Mouse (Mus musculus) stomach, embryonic 15.5 days (tissue): ENCODE data around the gene Hnrnpu. TPM values are rescaled to one million over a fixed set of nuclear protein-coding genes. Genes with fewer than 3 reads are reported as not detected.
A peak's percentile ranks its signal among the peaks of the same experiment; 100 is the strongest.
"Not testable (repeated sequence)": the region's sequence is repeated elsewhere in the genome, so short reads cannot be mapped to it uniquely, and the experiment has no call there.

Experiments used
- ATAC-seq: fragments of 200-750 bp; cut with Nextera tagmentation; 2 replicates; pipeline ENCODE4 v1.8.0; 2017; ENCODE audit warnings: low read depth, moderate number of reproducible peaks, moderate TSS enrichment; ENCODE audit not compliant: insufficient read depth, low FRiP score
- H3K27ac ChIP-seq: fragments of 300-500 bp; sonication (generic); 2 replicates; pipeline ENCODE4 v1.5.1; 2015; ENCODE audit warnings: mild to moderate bottlenecking, inconsistent platforms
- H3K27me3 ChIP-seq: fragments of 300-500 bp; sonication (generic); replicated peaks from 2 replicates; pipeline ENCODE4 v1.6.1; 2015; ENCODE audit warnings: inconsistent platforms
- H3K36me3 ChIP-seq: fragments of 300-500 bp; sonication (generic); 2 replicates; pipeline ENCODE4 v1.6.1; 2015; ENCODE audit warnings: inconsistent platforms
- H3K4me1 ChIP-seq: fragments of 300-500 bp; sonication (generic); 2 replicates; pipeline ENCODE4 v1.6.1; 2015; ENCODE audit warnings: inconsistent platforms
- H3K4me2 ChIP-seq: fragments of 300-500 bp; sonication (generic); 2 replicates; pipeline ENCODE4 v1.6.1; 2015; ENCODE audit warnings: mild to moderate bottlenecking, inconsistent platforms
- H3K4me3 ChIP-seq: fragments of 300-500 bp; sonication (generic); replicated peaks from 2 replicates; pipeline ENCODE4 v1.5.1; 2015; ENCODE audit warnings: inconsistent platforms
- H3K9ac ChIP-seq: fragments of 300-500 bp; sonication (generic); 2 replicates; pipeline ENCODE4 v1.6.1; 2015; ENCODE audit warnings: inconsistent platforms
- H3K9me3 ChIP-seq: fragments of 300-500 bp; sonication (generic); 2 replicates; pipeline ENCODE4 v1.6.1; 2016; ENCODE audit warnings: inconsistent platforms
- WGBS: fragments of 180-500 bp; shearing (Covaris S2); methylation state at CpG from one replicate; pipeline ENCODE4 v1.1.7; 2015; 5-methylcytosine and 5-hydroxymethylcytosine counted together
- polyA plus RNA-seq: library from polyadenylated mRNA; unstranded; fragments of >200 nt; fragmentation: Nextera tagmentation; extraction: Ambion mirVana; gene quantifications from 2 replicates; pipeline ENCODE4 v1.2.1, GENCODE M21; 2015

Gene Hnrnpu
- polyA plus RNA-seq, 1 experiment from 2014 or later = 375 TPM

DNA sequence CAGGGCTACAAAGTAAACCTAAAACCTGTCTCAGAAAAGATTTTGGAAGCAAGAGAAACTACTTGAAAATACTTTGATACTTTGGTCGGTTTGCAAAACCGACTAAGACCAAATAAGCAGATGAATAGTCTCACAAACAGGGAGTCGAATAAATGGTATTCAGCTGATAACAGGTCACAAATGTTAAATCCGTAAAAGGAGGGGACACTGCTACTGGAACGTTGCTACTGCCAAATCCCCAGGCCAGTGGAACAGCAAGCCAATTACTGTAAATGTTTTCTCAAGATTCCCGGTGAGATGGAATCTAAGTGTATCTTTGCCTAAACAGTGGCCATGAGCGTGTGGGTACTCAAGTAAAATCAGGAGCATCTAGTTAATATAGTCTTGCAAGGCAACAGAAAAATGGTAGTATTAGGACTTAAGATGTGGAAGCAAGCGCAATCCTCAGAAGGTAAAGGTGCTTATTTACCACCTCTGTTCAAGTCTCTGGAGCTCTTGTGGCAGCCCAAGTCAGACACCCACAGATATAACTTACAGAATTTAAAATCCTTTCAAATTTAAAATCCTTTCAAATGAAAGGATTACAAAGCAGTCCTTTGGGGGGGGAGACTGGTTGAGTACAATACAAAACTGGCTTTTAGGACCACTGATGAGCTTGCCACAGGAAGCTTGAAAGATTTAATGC is 17.4 kb downstream of the Hnrnpu start:
- H3K4me3 ChIP-seq = peak overlapping the region; percentile 65
- ATAC-seq = no peak
- peak overlapping the region; percentile 100 for H3K27ac ChIP-seq
- H3K4me1 ChIP-seq = peaks cover 5% of the 10 kb centered on the region; the same call in 1 of the 2 replicates
- H3K9me3 ChIP-seq = no peaks in the 10 kb centered on the region
- H3K27me3 ChIP-seq = no peaks in the 10 kb centered on the region
- H3K9ac ChIP-seq = peak overlapping the region; percentile 69; the same call in 1 of the 2 replicates
- peak overlapping the region; percentile 55 for H3K4me2 ChIP-seq
- WGBS = 14% methylated on average over 8 of the region's 8 CpGs
- H3K36me3 ChIP-seq = peaks cover 17% of the 10 kb centered on the region

DNA sequence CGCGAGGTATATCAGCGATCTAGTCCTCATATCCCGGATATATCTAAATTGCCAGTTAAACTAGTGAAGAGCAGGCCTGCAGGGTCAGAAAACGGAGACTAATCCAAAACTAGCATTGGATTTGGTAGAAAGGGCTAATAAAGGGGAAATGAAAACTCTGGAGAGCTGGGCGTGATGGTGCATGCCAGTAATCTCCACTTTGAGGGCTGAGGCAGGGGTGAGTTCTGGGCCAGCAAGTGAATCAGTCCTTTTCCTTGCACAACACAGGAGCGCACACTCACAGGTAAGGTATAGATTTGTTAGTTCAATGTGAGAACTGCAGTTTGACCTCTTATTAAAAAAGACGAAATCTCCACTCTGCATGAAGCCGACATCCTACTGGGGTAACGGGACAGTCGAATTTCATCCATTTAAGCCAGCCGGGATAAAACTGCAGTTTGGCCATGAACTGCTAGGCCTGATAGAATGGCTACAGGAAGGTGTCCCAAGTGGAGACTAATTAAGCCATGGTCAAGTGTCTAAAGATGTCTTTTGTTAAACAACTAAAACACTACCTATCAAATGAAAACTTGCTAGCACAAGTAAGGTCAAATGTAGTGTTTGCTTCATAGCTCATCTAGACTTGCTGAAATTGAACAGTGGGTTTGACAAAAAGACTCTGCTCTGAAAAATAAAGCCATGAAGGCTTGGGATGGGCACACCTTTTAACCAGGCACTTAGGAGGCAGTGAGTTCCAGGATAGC is 18.1 kb downstream of the Hnrnpu start:
- Histone ChIP-seq H3K9me3 (no peaks in the 10 kb centered on the region), H3K36me3 (peaks cover 13% of the 10 kb centered on the region)
- ATAC-seq = no peak

DNA sequence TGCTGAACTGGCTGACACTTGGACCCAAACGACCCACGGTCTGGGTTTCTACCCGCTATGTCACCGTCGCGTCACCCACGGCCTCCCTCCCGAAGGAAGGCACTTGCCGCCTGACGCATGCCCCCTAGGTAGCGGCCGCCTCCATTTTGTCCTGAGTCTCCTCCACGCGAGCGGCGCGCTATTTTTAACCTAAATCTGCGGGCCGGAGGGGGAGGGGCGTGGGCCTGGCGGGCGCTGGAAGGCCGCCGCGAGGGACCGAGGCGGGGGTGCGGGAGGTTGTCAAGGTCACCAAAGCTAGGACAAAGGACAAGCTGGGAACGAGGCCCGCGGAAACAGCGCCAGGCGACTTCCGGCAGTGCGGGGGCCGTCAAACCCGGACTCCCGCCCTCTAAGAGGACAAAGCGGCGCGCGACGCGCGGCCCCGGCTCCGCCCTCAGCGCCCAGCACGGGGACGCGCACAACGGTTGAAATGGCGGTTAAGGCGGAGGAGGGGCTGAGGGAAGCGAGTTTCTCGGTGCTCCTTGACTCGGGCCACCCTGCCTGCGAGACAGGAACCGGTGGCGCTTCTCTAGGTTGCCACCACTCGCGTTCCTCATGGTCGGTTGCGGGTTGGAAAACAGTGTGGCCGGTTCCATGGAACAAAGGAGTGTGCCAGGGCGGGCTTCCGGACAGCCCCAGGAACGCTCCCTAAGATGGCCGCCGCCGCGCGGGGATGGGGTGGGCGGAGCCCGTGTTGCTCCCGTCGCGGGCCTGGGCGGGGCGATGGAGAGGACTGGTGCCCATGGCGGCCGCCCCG is 19.0 kb downstream of the Hnrnpu start, which contains the start of gene Cox20:
TSS of gene Cox20 (plus strand) at position 742 of the 796 bp plus-strand sequence.
- H3K4me3 ChIP-seq = peak within 1 kb of the TSS; percentile 65
- H3K4me2 ChIP-seq = peak within 1 kb of the TSS; percentile 55
- ATAC-seq = peak; percentile 94
- peaks cover 11% of the 10 kb centered on the region for H3K36me3 ChIP-seq
- peak within 1 kb of the TSS; percentile 100 for H3K27ac ChIP-seq
- H3K9me3 ChIP-seq = no peaks in the 10 kb centered on the region
- H3K4me1 ChIP-seq = peaks cover 5% of the 10 kb centered on the region; the same call in 1 of the 2 replicates
- peak within 1 kb of the TSS; percentile 69 for H3K9ac ChIP-seq
- under 1% methylated on average over 83 of the region's 83 CpGs for WGBS
- H3K27me3 ChIP-seq = no peaks in the 10 kb centered on the region

More for the DNA sequence above, 18.1 kb downstream of the Hnrnpu start:
- Histone ChIP-seq H3K27ac (peak overlapping the region; percentile 100), H3K4me2 (peak overlapping the region; percentile 55), H3K4me1 (peaks cover 5% of the 10 kb centered on the region; the same call in 1 of the 2 replicates), H3K9ac (peak overlapping the region; percentile 69), H3K4me3 (peak overlapping the region; percentile 65), H3K27me3 (no peaks in the 10 kb centered on the region)
- under 1% methylated on average over 12 of the region's 12 CpGs for WGBS

DNA sequence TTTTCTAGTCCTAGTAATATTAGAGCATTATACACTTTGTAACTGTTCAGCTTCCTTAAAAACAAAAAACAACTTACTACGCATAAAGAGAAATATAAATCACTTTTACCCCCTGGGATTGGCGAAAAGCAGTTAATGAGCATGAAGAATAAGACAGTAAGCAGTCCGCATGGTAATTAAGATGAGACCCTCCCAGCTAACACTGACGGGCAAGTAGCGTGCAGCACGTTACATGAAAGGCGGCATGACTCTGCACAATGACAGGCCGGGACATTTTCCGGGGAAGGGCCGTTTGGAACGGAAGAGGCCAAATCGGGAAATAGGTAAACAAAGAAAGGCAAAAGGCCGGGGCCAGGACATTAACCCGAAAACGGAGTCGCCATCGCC is 19.6 kb downstream of the Hnrnpu start:
- peak; percentile 63 for ATAC-seq
- Histone ChIP-seq H3K27me3 (no peaks in the 10 kb centered on the region), H3K9ac (peak overlapping the region; percentile 69), H3K4me3 (peak overlapping the region; percentile 65), H3K9me3 (no peaks in the 10 kb centered on the region), H3K27ac (peak overlapping the region; percentile 100), H3K4me1 (peaks cover 5% of the 10 kb centered on the region; the same call in 1 of the 2 replicates), H3K36me3 (peaks cover 5% of the 10 kb centered on the region), H3K4me2 (peak overlapping the region; percentile 55)
- WGBS = 1% methylated on average over 17 of the region's 17 CpGs

DNA sequence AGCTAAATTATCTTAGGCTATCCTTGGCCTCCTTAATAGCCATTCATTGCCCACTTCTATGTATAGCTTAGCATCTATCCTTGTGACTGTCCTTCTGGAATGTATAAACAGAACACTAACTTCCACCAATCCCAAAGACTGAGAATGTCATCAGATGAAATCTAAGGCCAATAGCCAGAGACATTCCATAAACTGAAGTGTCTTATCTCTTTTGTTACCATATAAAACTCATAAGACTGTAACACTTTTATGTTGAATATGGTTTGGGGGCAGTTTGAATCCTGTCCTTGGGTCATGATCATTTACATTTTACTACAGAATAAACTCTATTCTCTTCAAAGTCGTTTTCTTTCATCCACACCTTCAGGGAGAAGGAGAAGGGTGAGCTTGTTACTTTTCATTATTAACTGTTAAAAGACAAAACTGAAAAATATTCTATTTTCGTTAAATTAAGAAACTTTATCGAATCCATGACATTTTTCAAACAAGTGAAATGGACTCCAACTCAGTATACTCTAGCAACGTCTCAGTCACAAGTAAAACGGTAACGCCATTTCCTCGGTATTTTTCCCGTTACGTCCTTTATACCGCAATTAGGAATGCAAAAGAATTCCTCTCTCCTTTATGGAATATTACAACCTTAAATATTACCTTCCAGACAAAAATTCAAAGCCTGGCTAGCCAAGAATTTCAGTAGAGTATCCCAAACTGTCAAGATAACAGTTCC is 20.2 kb downstream of the Hnrnpu start:
- H3K9ac ChIP-seq = peak overlapping the region; percentile 69; the same call in 1 of the 2 replicates
- peaks cover 5% of the 10 kb centered on the region; the same call in 1 of the 2 replicates for H3K4me1 ChIP-seq
- no peaks in the 10 kb centered on the region; the same call in 1 of the 2 replicates for H3K36me3 ChIP-seq
- ATAC-seq = no peak
- H3K27me3 ChIP-seq = no peaks in the 10 kb centered on the region
- WGBS = 37% methylated on average over 10 of the region's 10 CpGs
- no peaks in the 10 kb centered on the region for H3K9me3 ChIP-seq
- peak overlapping the region; percentile 55 for H3K4me2 ChIP-seq
- H3K27ac ChIP-seq = peak overlapping the region; percentile 100
- peak overlapping the region; percentile 65; the same call in 1 of the 2 replicates for H3K4me3 ChIP-seq

DNA sequence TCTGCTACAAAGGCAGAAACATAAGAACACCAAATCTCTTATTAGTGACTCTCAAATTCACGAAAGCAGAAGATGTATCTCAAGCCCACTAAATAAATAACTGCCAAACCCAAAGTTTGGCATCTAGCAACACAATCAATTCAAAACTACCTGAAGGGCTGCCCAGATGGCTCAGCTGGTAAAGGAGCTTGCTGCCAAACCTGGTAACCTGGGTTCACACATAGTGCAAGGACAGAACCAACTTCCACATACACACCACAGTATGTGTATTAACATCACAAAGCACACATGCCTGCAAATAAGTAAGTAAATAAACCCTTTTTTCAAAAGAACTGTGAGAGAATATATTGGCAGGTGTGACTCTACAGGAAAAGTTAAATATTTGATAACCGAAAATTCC is 23.4 kb downstream of the Hnrnpu start:
- H3K27ac ChIP-seq = no peak overlapping the region
- ATAC-seq = no peak
- no peak overlapping the region for H3K4me3 ChIP-seq
- H3K9ac ChIP-seq = no peak overlapping the region
- H3K4me2 ChIP-seq = no peak overlapping the region
- H3K27me3 ChIP-seq = no peaks in the 10 kb centered on the region
- no peaks in the 10 kb centered on the region for H3K36me3 ChIP-seq
- 82% methylated on average over 2 of the region's 2 CpGs for WGBS
- H3K9me3 ChIP-seq = no peaks in the 10 kb centered on the region
- 0 out of 2 replicates have a peak, but pooled peaks cover 2% of the 10 kb centered on the region for H3K4me1 ChIP-seq

DNA sequence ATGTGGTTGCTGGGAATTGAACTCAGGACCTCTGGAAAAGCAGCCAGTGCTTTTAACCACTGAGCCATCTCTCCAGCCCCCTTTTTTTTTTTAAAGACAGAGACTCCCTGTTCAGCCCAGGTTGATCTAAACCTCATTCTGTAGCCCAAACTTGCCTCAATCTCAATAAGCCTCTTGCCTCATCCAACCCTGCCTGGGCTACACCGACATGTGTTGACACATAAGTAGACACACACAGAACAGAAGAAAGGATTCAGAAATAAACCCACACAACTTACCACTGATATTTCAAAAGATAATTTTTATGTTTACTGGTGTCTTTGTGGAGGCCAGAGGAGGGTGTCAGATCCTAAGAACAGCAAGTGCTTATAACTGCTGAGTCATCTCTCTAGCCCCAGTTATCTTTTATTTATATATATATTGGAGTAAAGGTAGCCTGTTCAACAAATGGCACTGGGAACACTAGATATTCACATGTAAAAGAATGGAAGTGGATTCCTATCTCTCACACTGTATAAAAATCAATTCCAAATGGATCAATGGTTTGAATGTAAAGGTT is 24.5 kb downstream of the Hnrnpu start:
- Histone ChIP-seq H3K4me1 (0 out of 2 replicates have a peak, but pooled peaks cover 2% of the 10 kb centered on the region), H3K27me3 (no peaks in the 10 kb centered on the region), H3K4me2 (no peak overlapping the region), H3K9me3 (no peaks in the 10 kb centered on the region), H3K4me3 (no peak overlapping the region), H3K36me3 (no peaks in the 10 kb centered on the region), H3K9ac (no peak overlapping the region), H3K27ac (no peak overlapping the region)
- 95% methylated on average over 1 of the region's 1 CpGs for WGBS
- ATAC-seq = no peak

DNA sequence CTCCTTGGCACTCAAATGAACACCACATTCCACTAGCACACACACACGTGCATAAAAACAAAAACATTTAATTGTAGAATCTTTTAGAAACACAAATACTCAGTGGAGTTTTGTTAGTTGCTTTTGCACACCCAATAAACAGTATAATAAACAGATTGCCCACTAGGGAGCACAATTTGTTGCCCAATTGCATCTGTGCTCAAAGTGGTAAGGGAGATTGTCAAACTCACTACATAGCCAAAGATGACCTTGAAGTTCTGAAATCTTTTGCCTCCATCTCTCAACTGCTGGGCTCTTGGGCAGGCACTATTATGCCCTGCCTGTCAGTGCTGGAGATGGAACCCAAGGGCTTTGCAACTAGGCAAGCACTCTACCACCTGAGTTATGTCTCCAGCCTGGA is 27.5 kb downstream of the Hnrnpu start:
- H3K4me2 ChIP-seq = no peak overlapping the region
- no peaks in the 10 kb centered on the region for H3K27me3 ChIP-seq
- H3K4me3 ChIP-seq = no peak overlapping the region
- no peak overlapping the region for H3K9ac ChIP-seq
- no peaks in the 10 kb centered on the region for H3K36me3 ChIP-seq
- WGBS = 80% methylated on average over 1 of the region's 1 CpGs
- no peak overlapping the region for H3K27ac ChIP-seq
- no peaks in the 10 kb centered on the region for H3K4me1 ChIP-seq
- no peaks in the 10 kb centered on the region for H3K9me3 ChIP-seq
- no peak for ATAC-seq

DNA sequence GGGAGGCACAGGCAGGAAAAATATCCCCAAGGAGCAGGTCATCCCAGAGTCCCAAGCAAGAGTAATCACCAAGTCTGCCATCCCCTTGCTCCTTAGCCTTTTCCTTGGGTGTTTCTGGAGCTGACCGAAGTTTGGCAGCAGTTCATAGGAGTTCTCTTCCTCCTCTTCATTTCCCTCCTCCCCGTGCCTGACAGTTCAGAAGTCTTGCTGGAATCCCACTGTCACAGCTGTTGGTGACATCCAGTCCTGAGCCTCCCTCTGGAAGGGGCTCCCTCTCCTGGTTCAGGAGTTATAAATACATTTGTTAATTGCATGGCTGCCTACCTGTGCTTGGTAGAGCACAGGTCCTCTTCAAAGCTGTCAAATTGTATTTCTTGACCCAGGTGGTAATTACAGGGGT is 28.1 kb downstream of the Hnrnpu start:
- H3K9ac ChIP-seq = no peak overlapping the region
- WGBS = 70% methylated on average over 2 of the region's 2 CpGs
- no peak for ATAC-seq
- H3K27ac ChIP-seq = no peak overlapping the region
- no peaks in the 10 kb centered on the region for H3K4me1 ChIP-seq
- no peaks in the 10 kb centered on the region for H3K9me3 ChIP-seq
- H3K36me3 ChIP-seq = no peaks in the 10 kb centered on the region
- no peak overlapping the region for H3K4me3 ChIP-seq
- no peak overlapping the region for H3K4me2 ChIP-seq
- H3K27me3 ChIP-seq = no peaks in the 10 kb centered on the region

DNA sequence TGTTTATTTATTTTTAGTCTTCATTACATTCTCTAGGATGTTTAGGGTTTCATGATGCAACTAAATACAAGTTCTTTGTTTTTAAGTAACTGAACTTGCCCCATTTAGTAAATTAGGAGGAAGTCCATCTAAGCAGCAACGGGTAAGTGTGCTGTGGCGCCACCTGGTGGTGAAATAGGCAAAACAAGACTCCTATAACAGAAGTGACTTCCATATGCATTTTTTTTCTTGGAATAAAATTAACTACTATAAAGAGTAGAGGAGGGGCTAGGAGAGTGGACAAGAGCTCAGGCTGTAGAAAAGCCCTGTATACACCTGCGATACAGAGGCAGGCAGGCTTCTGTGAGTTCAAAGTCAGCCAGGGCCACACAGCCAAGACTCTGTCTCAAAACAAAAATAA is 34.2 kb downstream of the Hnrnpu start:
- WGBS = 31% methylated on average over 3 of the region's 3 CpGs
- no peak overlapping the region for H3K9ac ChIP-seq
- H3K27me3 ChIP-seq = no peaks in the 10 kb centered on the region
- H3K4me1 ChIP-seq = no peaks in the 10 kb centered on the region
- no peak overlapping the region for H3K4me2 ChIP-seq
- no peaks in the 10 kb centered on the region for H3K36me3 ChIP-seq
- H3K27ac ChIP-seq = no peak overlapping the region
- no peak for ATAC-seq
- no peaks in the 10 kb centered on the region for H3K9me3 ChIP-seq
- H3K4me3 ChIP-seq = no peak overlapping the region

DNA sequence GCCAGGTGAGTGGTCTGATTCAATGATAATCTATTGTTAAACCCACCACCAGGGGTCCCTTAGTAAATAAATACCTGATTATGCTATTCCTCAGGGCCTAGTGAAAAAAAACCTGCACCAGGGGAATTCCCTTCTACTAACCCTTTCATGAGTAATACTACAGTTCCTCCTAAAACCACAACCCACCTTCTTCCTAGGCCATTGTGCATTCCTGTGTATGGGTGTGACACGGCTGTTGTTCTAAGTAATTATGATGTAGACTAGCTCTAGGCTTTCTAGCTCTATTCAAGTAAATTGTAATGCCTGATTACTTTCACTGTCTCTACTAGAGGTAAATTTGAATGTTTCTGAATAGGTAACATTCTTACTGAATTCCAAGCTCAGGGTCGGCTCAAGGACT is 36.3 kb downstream of the Hnrnpu start:
- H3K36me3 ChIP-seq = not testable (repeated sequence)
- 87% methylated on average over 2 of the region's 2 CpGs for WGBS

More for the DNA sequence above, 36.3 kb downstream of the Hnrnpu start:
- H3K4me1 ChIP-seq, H3K4me3 ChIP-seq, H3K9me3 ChIP-seq, H3K9ac ChIP-seq, ATAC-seq, H3K27me3 ChIP-seq, H3K4me2 ChIP-seq, H3K27ac ChIP-seq: not testable (repeated sequence)
